Mouse (Mus musculus) kidney, postnatal 14 days (tissue): ENCODE results near the gene Gm21704.
"Not testable (repeated sequence)": the region's sequence is repeated elsewhere in the genome, so short reads cannot be mapped to it uniquely, and the experiment has no call there.

ENCODE experiments used
- DNase-seq: peaks from one replicate; pipeline ENCODE4 v3.0.0; 2022; ENCODE audit warnings: mixed read lengths

Gm21704 gene

DNA sequence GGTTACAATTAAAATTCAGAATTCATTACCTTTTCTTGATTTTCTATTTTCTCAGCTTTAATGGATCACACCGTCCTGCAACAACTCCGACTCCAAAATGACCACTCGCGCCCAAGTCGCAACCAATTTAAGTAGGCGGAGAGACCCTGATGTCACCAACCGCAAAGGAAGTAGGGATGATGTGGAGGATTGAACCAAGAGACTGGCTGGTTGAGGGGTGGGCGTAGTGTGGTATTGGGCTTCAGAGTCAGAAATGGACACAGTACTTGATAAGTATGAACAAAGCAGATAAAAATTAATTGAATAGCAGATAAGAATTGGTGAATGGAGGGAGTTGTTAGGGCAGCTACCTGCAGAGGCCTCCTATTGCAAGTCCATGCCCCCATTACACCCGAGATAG, at the start of gene Gm21704, which contains the start of gene Gm21708:
Gm21704 (minus strand) TSS at position 101 of the 400 bp plus-strand sequence.
Gm21708 (minus strand) TSS at position 101 of the 400 bp plus-strand sequence.
- not testable (repeated sequence) for DNase-seq

DNA sequence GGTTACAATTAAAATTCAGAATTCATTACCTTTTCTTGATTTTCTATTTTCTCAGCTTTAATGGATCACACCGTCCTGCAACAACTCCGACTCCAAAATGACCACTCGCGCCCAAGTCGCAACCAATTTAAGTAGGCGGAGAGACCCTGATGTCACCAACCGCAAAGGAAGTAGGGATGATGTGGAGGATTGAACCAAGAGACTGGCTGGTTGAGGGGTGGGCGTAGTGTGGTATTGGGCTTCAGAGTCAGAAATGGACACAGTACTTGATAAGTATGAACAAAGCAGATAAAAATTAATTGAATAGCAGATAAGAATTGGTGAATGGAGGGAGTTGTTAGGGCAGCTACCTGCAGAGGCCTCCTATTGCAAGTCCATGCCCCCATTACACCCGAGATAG, 64.7 kb downstream of the Gm21704 start, which contains the start of gene Gm21693:
Gm21693 (minus strand) TSS at position 101 of the 400 bp plus-strand sequence.
- not testable (repeated sequence) for DNase-seq

DNA sequence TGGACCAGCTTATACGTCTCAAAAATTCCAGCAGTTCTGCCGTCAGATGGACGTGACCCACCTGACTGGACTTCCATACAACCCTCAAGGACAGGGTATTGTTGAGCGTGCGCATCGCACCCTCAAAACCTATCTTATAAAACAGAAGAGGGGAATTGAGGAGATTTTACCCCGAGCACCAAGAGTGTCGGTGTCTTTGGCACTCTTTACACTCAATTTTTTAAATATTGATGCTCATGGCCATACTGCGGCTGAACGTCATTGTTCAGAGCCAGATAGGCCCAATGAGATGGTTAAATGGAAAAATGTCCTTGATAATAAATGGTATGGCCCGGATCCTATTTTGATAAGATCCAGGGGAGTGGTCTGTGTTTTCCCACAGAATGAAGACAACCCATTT, 69.3 kb downstream of the Gm21704 start:
- not testable (repeated sequence) for DNase-seq
